Mouse (Mus musculus) heart, adult 2 months (tissue): ENCODE measurements around the gene Cad.

Source experiments
- CTCF ChIP-seq: fragments of 200-600 bp; IDR thresholded peaks from 2 replicates; pipeline ENCODE4 v1.8.1; 2022; ENCODE audit warnings: antibody characterized with exemption, mild to moderate bottlenecking, moderate library complexity
- EP300 ChIP-seq: fragments of 200-500 bp; IDR thresholded peaks from 2 replicates; pipeline ENCODE4 v1.6.1; 2011; ENCODE audit warnings: low read depth, low read length, control low read depth; ENCODE audit not compliant: insufficient read depth
- POLR2A ChIP-seq: fragments of 200-500 bp; IDR thresholded peaks from 2 replicates; pipeline ENCODE4 v1.6.1; 2011; ENCODE audit warnings: mild to moderate bottlenecking, low read depth, low read length, control low read depth; ENCODE audit not compliant: insufficient read depth

GRCm38 (mm10) chr5:31083949-31084348, 29.4 kb downstream of the Cad start:
- no peak for TF ChIP-seq CTCF
- no peak for TF ChIP-seq POLR2A
- TF ChIP-seq EP300 = no peak
